Mouse (Mus musculus): Measurements from ENCODE around the gene Pou5f1. TPM values are rescaled to one million over a fixed set of nuclear protein-coding genes. Genes with fewer than 3 reads are reported as not detected.
A peak's percentile ranks its signal among the peaks of the same experiment; 100 is the strongest.

Gene Pou5f1
- polyA plus RNA-seq, 1 experiment from 2014 or later, result not detected

DNA sequence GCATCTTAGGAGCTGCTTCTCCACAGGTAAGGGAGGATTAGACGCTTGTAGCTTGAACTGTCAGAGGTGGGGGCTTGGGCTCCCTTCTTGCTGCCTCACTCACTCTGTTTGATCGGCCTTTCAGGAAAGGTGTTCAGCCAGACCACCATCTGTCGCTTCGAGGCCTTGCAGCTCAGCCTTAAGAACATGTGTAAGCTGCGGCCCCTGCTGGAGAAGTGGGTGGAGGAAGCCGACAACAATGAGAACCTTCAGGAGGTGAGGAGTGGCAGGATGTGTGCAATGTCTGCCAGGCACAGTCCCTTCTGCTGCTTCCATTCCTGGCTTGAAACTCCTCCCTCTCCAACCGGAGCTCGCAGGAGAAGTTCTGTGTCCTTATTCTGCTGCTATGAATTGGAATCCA lies 3.5 kb downstream of the Pou5f1 start:
- peak; percentile 8; the same call in 1 of the 2 replicates for ATAC-seq
- 0 out of 2 replicates have a peak, but pooled peaks cover 5% of the 10 kb centered on the region for H3K36me3 ChIP-seq (ENCODE audit: control insufficient read depth, insufficient read depth)
- no peaks in the 10 kb centered on the region for H3K27me3 ChIP-seq (replicated peaks; ENCODE audit: control insufficient read depth, insufficient read depth, low read length)
- no peak overlapping the region for H3K9ac ChIP-seq (ENCODE audit: low read depth, low read length)
- no peaks in the 10 kb centered on the region for H3K9me3 ChIP-seq (ENCODE audit: control insufficient read depth)
- H3K4me3 ChIP-seq (ENCODE audit: low read depth, low read length), result no peak overlapping the region
- 16% methylated on average over 8 of the region's 8 CpGs for WGBS
- H3K4me2 ChIP-seq (replicated peaks; ENCODE audit: low read depth), result no peak overlapping the region
- TF ChIP-seq CTCF (IDR thresholded peaks at IDR 0.05; ENCODE audit: low read depth), result peak; percentile 76
- H3K27ac ChIP-seq (ENCODE audit: low read depth, low read length), result no peak overlapping the region
- no peaks in the 10 kb centered on the region for H3K4me1 ChIP-seq (replicated peaks; ENCODE audit: control insufficient read depth, insufficient read depth, low read length)

- Histone ChIP-seq H3K27ac (ENCODE audit: low read depth, low read length) (no peak overlapping the region), H3K36me3 (ENCODE audit: control insufficient read depth, insufficient read depth) (0 out of 2 replicates have a peak, but pooled peaks cover 5% of the 10 kb centered on the region), H3K27me3 (replicated peaks; ENCODE audit: control insufficient read depth, insufficient read depth, low read length) (no peaks in the 10 kb centered on the region), H3K9me3 (ENCODE audit: control insufficient read depth) (no peaks in the 10 kb centered on the region), H3K4me2 (replicated peaks; ENCODE audit: low read depth) (no peak overlapping the region), H3K9ac (ENCODE audit: low read depth, low read length) (no peak overlapping the region), H3K4me3 (ENCODE audit: low read depth, low read length) (no peak overlapping the region), H3K4me1 (replicated peaks; ENCODE audit: control insufficient read depth, insufficient read depth, low read length) (no peaks in the 10 kb centered on the region; the same call in none of the 2 replicates)
- no peak for ATAC-seq
- WGBS, result 95% methylated on average over 7 of the region's 7 CpGs
- TF ChIP-seq CTCF (IDR thresholded peaks at IDR 0.05; ENCODE audit: low read depth), result peak; percentile 66
Observed at GRCm38 (mm10) chr17:35512916-35513626, 7.3 kb downstream of the Pou5f1 start.

DNA sequence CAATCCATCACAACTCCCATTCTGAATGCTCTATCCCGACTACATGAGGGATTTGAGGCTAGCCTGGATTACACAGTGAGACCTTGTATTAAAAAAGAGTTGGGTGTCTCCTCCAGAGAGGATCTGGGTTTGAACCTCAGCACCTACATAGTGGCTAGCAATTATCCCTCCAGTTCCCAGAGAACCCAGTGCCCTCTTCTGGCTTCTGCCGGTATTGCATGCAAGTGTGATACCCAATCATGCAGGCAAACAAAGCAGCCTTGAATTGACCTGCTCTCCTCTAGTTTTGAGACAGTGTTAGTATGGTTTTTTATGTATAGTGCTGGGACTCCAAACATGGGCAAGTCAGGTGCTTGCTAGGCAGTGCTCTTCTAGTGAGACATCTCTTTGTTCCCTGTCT lies 8.1 kb downstream of the Pou5f1 start:
- Histone ChIP-seq H3K4me2 (replicated peaks; ENCODE audit: low read depth) (no peak overlapping the region), H3K9ac (ENCODE audit: low read depth, low read length) (no peak overlapping the region), H3K9me3 (ENCODE audit: control insufficient read depth) (no peaks in the 10 kb centered on the region), H3K36me3 (ENCODE audit: control insufficient read depth, insufficient read depth) (0 out of 2 replicates have a peak, but pooled peaks cover 5% of the 10 kb centered on the region), H3K4me1 (replicated peaks; ENCODE audit: control insufficient read depth, insufficient read depth, low read length) (no peaks in the 10 kb centered on the region; the same call in none of the 2 replicates), H3K27ac (ENCODE audit: low read depth, low read length) (no peak overlapping the region), H3K27me3 (replicated peaks; ENCODE audit: control insufficient read depth, insufficient read depth, low read length) (no peaks in the 10 kb centered on the region), H3K4me3 (ENCODE audit: low read depth, low read length) (no peak overlapping the region)
- ATAC-seq, result no peak
- WGBS, result 20% methylated on average over 2 of the region's 2 CpGs
- peak; percentile 86 for TF ChIP-seq CTCF (IDR thresholded peaks at IDR 0.05; ENCODE audit: low read depth)

GRCm38 (mm10) chr17:35514756-35515155 lies 8.9 kb downstream of the Pou5f1 start:
- ATAC-seq, result no peak
- Histone ChIP-seq H3K9me3 (ENCODE audit: control insufficient read depth) (no peaks in the 10 kb centered on the region), H3K27ac (ENCODE audit: low read depth, low read length) (no peak overlapping the region), H3K36me3 (ENCODE audit: control insufficient read depth, insufficient read depth) (0 out of 2 replicates have a peak, but pooled peaks cover 5% of the 10 kb centered on the region), H3K4me3 (ENCODE audit: low read depth, low read length) (no peak overlapping the region), H3K27me3 (replicated peaks; ENCODE audit: control insufficient read depth, insufficient read depth, low read length) (no peaks in the 10 kb centered on the region), H3K4me2 (replicated peaks; ENCODE audit: low read depth) (peak overlapping the region; percentile 89), H3K9ac (ENCODE audit: low read depth, low read length) (no peak overlapping the region), H3K4me1 (replicated peaks; ENCODE audit: control insufficient read depth, insufficient read depth, low read length) (no peaks in the 10 kb centered on the region; the same call in none of the 2 replicates)
- WGBS, result 54% methylated on average over 6 of the region's 6 CpGs
- TF ChIP-seq CTCF (IDR thresholded peaks at IDR 0.05; ENCODE audit: low read depth), result no peak

DNA sequence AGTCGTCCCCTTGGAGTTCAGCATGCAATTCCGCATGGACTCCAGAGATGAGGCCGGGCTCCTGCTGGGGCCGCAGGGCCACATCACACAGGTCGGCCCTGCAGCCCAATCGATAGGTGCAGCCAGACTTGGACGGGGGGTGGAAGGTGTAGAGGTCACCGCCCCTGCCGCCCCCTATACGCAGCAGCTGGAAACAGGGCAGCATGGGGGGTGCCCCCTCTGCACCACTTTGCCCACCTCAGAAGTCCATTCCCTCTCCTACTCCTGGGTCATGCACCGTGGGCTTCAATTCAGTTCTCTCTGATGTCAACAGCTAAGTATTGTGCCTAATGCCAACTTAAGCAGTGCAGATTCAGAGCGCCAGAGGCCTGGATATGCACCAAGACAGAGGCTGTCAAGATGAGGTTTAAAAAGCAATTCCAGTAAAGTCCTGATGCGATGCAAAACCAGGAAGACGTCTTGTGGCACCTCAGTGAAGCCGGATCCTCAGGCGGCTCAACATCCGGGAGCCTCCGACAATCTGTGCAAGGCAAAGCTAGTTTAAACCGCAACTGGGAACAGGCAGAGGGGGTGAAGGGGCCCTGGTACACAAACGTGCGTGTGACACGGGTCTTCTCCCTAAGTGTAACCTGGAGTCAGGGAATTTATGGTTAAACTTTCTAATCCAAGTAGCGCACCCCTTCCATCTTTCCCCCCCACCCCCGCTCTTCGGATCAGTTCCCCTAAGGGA lies 10.3 kb downstream of the Pou5f1 start:
- Histone ChIP-seq H3K9me3 (ENCODE audit: control insufficient read depth) (no peaks in the 10 kb centered on the region), H3K4me3 (ENCODE audit: low read depth, low read length) (peak overlapping the region; percentile 65), H3K4me1 (replicated peaks; ENCODE audit: control insufficient read depth, insufficient read depth, low read length) (no peaks in the 10 kb centered on the region; the same call in none of the 2 replicates), H3K27me3 (replicated peaks; ENCODE audit: control insufficient read depth, insufficient read depth, low read length) (no peaks in the 10 kb centered on the region), H3K9ac (ENCODE audit: low read depth, low read length) (peak overlapping the region; percentile 41; the same call in 1 of the 2 replicates), H3K27ac (ENCODE audit: low read depth, low read length) (peak overlapping the region; percentile 9; the same call in 1 of the 2 replicates), H3K36me3 (ENCODE audit: control insufficient read depth, insufficient read depth) (0 out of 2 replicates have a peak, but pooled peaks cover 11% of the 10 kb centered on the region), H3K4me2 (replicated peaks; ENCODE audit: low read depth) (peak overlapping the region; percentile 89)
- peak; percentile 21; the same call in 1 of the 2 replicates for ATAC-seq
- no peak for TF ChIP-seq CTCF (IDR thresholded peaks at IDR 0.05; ENCODE audit: low read depth)
- WGBS, result 7% methylated on average over 25 of the region's 25 CpGs

All from intestine, postnatal 0 days (tissue).